Mouse (Mus musculus) spleen, postnatal 4 days (tissue): Measurements from ENCODE around the gene Fgfr2.
"Not testable (repeated sequence)": the region's sequence is repeated elsewhere in the genome, so short reads cannot be mapped to it uniquely, and the experiment has no call there.

ENCODE experiments used
- DNase-seq, 2 experiments: peaks; one replicate each; pipeline ENCODE4 v3.0.0; 2022; ENCODE audit warnings: low spot score in 2 of 2

Fgfr2 gene

DNA sequence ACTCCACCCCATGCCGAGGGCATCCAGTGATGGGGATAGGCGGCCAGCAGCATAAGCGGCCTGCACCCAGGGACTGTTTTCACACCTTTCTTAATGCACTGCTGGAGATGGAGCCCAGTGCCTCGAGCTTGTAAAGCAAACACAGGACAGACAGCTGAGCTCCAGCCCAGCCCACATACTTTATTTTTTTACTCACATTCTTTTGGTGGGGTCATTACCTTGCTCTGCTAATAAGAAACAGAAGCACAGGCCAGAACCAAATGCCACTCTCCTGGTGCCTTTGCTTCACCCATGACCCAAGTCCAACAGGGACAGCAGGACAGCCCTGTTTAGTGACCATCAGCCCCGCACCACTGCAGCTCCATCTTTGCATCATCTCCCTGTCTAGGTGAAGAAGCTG lies 2961.6 kb downstream of the Fgfr2 start:
- no peak for DNase-seq

DNA sequence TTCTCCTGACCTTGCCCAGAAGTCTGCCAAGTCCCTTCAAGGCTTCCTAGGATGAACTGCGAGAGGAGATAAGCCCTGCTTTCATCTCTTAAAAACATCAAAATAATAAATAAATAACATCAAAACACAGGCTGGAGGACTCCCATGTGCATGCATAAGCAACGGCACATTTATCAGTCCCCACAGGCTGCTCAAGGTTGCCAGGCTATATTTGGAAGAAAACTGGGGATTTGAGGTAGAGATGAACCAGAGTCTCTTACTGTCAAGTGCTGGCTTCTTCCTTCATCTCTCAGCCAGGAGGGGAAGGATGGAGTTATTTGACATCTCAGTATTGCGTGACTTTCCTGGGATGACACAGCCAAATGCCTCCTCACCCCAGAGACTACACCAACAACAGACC lies 2964.3 kb downstream of the Fgfr2 start:
- DNase-seq, result no peak

DNA sequence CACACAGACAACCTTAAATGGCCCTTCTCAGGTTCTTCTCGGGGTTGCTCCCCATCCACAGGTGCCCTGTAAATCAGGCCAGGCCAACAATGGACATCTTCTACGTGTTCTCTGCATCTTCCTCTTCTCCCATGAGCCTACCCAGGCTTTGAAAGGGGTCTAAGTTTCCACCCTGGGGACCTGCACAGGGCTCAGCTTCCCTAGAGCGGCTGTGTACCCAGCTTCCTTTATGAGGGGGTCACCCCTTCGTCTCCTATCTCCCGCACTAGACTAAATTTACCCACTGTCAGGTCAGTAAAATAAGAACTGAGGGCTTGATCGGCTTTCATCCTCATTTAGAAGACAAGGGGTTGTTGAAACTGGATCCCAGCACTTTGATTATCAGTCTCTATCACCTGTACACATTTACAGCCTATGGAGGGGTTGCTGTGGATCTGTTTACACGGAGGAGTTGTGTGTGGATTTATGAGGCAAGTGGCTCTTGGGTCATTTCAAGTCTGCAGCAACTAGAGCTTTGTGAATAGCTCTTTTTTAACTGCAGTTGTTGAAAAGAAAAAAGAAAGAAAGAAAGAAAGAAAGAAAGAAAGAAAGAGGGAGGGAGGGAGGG lies 2969.7 kb downstream of the Fgfr2 start:
- DNase-seq, result no peak

DNA sequence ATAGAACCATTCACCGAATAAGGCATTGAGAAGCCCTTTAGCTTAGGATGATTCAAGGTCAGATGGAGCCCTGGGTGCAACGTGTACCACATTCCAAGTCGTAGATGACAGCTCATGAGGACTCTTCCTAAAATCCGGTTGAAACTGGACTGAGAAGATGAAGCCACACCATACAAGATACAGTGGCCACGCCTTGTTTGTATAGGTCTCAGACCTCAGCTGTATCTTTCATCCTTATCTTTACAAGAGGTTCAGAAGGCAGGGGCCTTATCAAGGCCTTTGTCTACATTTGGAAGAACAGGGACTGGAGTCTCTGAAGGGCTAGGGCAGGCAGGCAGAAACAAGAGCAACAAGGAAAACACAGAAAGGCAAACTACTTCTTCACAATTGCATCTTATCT lies 2974.2 kb downstream of the Fgfr2 start:
- no peak for DNase-seq

DNA sequence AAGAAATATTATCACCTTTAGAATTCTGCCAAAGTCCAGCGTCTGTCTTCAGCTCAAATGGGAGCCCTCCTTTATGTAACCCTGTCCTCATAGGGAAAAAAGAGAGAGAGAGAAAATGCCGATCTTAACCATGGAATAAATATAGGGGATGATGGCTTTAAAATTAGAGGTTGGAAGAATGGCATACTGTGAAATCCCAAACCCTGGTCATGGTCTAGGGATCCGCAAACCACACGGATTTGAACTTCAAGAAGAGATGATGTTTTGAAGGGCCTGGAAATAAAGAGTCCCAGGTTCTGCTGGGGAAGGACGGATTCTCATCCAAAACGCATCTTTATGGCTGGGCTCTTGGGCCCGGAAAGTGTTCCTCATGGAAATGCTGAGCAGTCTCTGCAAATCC lies 2975.9 kb downstream of the Fgfr2 start:
- DNase-seq, result no peak

DNA sequence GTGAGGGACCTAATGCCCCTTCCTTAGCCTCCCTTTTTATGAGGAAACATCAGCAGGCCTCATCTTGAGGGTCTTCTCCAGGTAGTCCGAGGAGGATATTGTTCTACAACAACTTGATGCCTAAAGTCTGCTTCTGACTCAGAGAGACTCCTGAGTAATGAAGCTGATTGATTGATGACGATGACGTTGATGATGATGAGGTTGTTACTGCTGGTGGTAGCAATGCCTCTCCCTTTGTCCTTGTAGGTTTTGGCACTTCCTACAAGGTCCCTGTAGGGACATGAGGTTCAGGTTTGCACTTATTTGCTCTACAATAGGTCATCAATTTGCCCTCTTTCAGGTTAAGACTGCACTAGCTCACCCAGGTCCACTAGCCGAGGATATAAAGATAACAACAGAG lies 2977.9 kb downstream of the Fgfr2 start:
- no peak for DNase-seq

DNA sequence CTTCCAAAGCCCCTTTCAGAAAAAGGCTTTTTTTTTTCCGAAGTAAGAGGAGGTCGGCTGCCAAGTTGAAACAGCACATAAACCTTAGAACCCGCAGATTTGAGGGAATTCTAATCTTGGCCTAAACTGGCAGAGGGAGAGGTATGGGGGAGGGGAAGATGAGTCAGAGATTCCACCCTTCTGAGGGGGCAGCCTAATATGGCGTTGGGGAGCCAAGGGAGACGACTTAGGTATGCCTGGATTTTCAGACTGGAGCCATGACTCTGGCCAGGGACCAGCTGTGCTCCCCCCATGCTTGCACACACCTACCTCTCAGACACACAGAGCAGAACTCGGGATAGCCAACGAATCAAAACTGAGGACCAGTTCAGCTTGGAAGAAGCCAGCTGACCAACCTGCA lies 2979.8 kb downstream of the Fgfr2 start:
- DNase-seq, result no peak

DNA sequence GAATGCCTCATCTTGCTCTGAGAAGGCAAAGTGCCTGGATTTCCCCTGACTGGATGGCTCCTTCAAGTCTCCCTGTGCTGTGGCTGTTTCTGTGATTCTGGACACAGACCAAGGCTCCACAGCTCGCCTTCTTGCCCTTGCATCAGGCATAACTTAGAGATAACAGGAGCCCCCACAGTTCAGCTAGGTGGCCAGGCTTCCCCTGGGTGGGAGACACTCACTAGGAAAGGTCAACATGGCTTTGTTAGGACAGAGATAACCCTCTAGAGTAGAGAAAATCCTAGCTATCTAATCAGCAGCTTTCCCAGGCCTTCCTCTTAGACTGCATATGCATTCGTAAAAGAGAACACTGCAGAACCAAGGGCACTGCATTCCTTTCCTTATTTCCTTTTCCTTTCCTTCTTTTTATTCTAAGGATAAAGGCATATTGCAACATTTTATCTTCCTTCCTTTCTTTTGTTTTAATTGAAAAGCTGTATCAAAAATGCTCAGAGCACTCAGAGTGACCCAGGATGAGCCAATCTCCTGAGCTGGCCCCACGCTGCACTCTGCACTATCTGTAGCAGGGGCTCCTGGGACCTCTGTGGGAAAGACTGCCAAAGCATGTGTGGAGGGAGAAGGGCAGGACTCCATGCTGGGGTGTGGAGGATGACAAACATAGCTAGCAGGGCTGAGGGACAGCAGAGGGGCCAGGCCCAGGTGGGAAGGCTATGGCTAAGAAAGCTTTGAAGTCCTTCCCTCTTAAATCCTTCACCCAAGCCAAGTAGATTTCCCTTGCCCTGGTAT lies 2981.9 kb downstream of the Fgfr2 start:
- no peak for DNase-seq

DNA sequence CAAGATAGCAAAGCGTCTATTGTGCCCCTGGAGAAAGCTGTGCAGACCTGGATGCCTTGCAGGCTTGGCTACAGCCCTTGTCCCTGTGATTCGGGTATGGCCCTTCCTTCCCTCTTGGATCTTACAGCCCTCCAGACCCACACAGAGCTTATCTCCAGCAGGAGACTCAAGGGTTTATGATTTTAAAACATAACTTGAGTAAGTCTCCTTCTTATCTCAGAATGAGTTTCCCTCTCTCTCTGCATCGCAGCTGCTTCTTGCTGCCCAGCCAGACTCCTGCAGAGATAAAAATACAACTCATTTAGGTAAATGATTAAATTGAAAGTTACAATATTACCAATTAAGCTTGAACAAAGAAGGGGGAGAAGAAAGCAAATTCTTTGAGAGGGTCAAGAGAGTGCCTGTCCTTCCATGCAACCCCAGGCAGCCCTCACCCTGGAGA lies 2988.2 kb downstream of the Fgfr2 start:
- no peak for DNase-seq

DNA sequence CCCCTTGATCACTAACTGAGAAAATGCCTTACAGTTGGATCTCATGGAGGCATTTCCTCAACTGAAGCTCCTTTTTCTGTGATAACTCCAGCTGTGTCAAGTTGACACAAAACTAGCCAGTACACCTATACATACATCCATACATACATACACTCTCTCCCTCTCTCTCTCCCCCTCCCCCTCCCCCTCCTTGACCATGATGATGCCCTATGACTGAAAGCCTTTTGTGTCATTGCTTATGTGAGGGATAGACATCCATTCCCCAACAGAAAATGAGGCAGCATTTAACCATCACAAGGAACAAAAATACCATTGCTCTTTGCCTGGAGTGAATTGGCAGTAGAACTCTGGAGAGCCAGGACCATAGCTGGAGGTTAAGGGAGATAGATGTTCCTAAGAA lies 2988.7 kb downstream of the Fgfr2 start:
- DNase-seq, result not testable (repeated sequence)

DNA sequence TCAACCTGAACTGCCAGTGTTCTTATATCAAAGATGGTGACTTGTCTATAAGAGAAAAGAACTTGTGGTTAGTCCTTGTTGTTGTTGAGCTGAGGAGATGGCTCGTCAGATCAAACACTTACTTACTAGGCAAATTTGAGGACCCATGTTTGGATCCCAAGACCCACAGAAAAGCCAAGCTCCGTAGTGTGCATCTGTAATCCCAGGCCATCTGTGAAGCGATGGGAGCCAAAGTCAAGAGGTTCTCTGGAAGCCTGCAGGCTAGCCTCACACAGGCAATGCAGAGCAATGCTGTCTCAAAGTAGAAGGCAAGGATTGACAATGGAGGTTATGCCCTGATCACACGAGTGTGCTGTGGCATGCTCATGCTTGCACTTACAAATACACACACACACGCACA lies 2992.9 kb downstream of the Fgfr2 start:
- DNase-seq, result no peak

DNA sequence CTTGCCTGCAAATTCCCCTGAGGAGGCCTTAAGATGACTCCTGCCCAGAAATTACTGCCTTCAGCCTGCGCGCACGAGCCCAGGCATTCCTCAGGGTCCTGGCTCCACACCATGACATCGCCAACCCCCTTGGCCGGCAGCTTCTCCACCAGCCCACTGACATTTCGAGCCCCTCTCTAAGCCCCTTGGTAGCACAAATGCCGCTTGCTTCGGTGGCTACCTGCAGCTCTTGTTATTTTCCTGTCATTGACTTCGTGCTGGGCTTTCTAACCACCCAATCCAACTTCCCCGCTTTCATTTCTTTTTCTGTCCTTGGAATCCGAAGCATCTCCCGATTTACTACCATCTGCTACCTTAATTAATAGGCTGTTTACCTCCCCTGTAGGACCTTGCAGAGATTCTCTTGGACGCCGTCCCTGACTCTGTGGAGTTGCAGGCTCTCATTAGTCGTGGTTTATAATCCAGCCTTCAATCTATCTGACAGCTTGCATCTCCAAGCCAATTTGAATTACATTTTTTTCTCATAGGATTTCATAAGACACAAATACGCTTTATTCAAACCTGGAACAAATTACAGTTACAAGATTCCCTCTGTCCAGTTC lies 2993.7 kb downstream of the Fgfr2 start:
- no peak for DNase-seq

DNA sequence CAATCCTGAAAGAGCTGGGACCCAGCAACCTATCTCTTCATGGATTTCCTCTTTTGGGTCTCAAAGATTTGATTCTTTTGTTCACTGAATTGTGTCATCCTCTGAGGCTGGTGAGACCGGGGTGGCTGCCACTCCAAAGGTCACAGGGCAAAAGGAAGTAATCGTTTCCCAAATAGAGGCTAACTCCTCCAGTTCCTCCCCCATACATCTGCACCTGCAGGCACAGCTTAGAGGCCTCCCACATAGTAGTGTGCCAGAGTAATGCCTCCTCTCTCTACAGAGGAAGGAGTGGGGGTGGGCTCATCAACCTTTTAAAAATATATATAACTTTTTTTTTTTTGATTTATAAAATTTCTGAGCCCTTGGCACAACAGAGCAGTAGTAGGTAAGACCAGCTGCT lies 3001.6 kb downstream of the Fgfr2 start:
- DNase-seq, result no peak

DNA sequence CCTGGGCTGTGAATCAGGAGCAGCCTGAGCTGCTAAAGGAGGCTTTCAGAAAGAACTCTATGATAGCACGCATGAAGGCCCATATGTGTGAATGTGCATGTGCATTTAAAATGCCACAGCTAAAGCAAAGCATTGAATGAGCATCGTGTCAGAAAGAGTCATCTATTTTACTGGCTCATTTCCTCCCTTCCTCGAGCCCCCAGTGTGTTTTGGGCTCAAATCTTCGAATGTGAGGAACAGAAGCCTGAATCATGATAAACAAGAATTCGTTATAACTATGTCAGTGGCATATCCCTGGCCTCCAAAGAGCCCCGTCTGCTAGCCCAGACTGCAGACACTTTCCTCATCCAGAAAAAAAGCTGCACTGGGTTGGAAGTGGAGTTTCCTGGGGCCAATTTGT lies 3003.7 kb downstream of the Fgfr2 start:
- DNase-seq, result no peak

DNA sequence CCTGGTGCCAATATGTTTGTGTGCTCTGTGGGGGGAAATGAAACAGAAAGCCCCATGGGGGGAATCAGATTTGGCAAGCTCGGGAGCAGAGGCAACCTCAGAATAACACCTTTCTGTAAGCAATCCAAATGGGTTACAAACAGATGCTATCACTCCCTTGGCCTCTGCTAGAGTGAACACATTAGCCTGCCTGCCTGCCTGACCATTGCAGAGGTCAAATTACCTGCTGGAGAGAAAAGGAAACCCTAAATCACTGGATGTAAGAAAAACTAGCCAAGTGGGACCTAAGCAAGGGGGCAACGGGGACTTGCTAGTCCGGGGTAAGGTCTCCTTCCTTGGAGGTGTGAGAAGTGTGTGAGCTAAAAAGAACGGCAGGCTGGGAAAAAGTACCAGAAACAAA lies 3004.4 kb downstream of the Fgfr2 start:
- no peak for DNase-seq

DNA sequence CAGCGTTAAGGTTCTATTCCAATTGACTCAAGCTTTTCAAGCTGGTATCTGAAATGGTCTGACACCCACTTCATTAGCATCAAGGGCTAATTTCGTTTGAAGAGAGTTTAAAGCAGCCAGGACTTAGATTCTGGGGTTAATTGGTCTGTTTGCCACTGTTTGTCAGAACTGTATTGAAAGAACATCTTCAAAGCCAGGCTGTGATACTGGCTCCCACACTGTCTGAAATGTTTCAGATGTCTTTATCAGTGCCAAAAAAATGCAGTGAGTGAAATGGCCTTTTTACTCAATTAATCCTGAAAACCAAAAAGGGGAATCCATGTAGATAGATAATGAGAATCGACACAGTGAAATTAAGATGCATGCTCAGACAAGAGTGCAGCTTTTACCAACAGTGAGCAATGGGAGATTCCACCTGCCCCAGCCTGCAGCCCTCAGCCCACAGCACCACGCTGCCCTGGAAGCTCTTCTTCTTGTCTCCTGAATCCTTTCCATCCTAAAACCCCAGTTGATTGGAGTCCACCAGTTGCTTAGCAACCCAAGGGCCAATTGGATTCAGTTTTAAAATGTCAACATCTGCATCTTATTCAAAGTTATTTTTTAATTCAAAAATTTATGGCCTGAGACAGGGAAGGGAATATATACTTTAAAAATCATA lies 3005.6 kb downstream of the Fgfr2 start:
- no peak for DNase-seq

DNA sequence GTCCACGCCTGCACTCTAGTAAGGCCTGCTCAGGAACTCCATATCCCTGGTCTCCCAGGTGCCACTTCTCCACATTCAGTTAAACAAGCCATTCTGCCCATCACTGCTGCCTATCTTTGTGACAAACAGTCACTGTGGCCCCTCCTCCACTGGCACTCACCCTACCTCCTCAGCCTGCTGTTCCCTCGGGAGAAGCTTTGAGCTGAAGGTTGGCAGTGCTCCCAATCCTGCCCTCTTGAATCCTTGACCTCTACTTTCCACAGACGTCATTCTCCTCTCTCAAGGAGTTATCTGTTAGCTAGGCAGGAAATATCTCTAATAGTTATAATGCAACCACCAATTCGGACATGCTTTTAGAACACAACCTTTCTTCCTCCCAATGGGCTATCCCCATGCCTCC lies 3008.7 kb downstream of the Fgfr2 start:
- DNase-seq, result no peak
